Mouse (Mus musculus) erythroblast, embryonic 14.5 days (primary cell): Measurements from ENCODE around the gene 4930519P11Rik.

ENCODE experiments used
- GATA1 ChIP-seq: IDR thresholded peaks from 2 replicates; pipeline ENCODE4 v1.6.1; 2012; ENCODE audit warnings: low read length, inconsistent platforms, mixed read lengths
- TAL1 ChIP-seq: IDR thresholded peaks from 3 replicates; pipeline ENCODE4 v1.6.1; 2012; ENCODE audit warnings: low read length, inconsistent platforms, mixed read lengths

GRCm38 (mm10) chr2:154639115-154639514 is 25.9 kb upstream of the 4930519P11Rik start:
- TF ChIP-seq GATA1 = no peak
- no peak for TF ChIP-seq TAL1
